Mouse (Mus musculus) heart, postnatal 0 days (tissue): ENCODE results near the gene Mef2a. TPM values are rescaled to one million over a fixed set of nuclear protein-coding genes. Genes with fewer than 3 reads are reported as not detected.
A peak's percentile ranks its signal among the peaks of the same experiment; 100 is the strongest.

Experiments used
- ATAC-seq: fragments of 200-750 bp; cut with Nextera tagmentation; 2 replicates; pipeline ENCODE4 v1.8.0; 2017; ENCODE audit warnings: low read depth, moderate number of reproducible peaks, moderate library complexity; ENCODE audit not compliant: insufficient read depth
- DNase-seq: peaks from one replicate; pipeline ENCODE4 v3.0.0-alpha.2; 2016; ENCODE audit warnings: low spot score
- H3K27ac ChIP-seq: fragments of 300-500 bp; sonication (generic); 2 replicates; pipeline ENCODE4 v1.5.1; 2014; ENCODE audit warnings: low read depth, mild to moderate bottlenecking
- H3K27me3 ChIP-seq: fragments of 300-500 bp; sonication (generic); 2 replicates; pipeline ENCODE4 v1.6.1; 2014; ENCODE audit warnings: low read length, mixed read lengths; ENCODE audit not compliant: control insufficient read depth, insufficient read depth
- H3K36me3 ChIP-seq: fragments of 300-500 bp; sonication (generic); replicated peaks from 2 replicates; pipeline ENCODE4 v1.6.1; 2014; ENCODE audit warnings: low read length, mixed read lengths; ENCODE audit not compliant: control insufficient read depth, insufficient read depth
- H3K4me1 ChIP-seq: fragments of 300-500 bp; sonication (generic); 2 replicates; pipeline ENCODE4 v1.6.1; 2014; ENCODE audit warnings: antibody characterized with exemption; ENCODE audit not compliant: control insufficient read depth, insufficient read depth
- H3K4me2 ChIP-seq: fragments of 300-500 bp; sonication (generic); 2 replicates; pipeline ENCODE4 v1.6.1; 2014; ENCODE audit warnings: low read depth, mild to moderate bottlenecking, low read length, moderate library complexity
- H3K4me3 ChIP-seq: fragments of 300-500 bp; sonication (generic); 2 replicates; pipeline ENCODE4 v1.5.1; 2014; ENCODE audit warnings: low read depth, low read length
- H3K9ac ChIP-seq: fragments of 300-500 bp; sonication (generic); replicated peaks from 2 replicates; pipeline ENCODE4 v1.6.1; 2014; ENCODE audit warnings: low read depth, low read length, mixed read lengths
- H3K9me3 ChIP-seq: fragments of 300-500 bp; sonication (generic); replicated peaks from 2 replicates; pipeline ENCODE4 v1.6.1; 2016; ENCODE audit warnings: low read length; ENCODE audit not compliant: control insufficient read depth
- CTCF ChIP-seq: IDR thresholded peaks from 2 replicates; pipeline ENCODE4 v1.5.1; 2016; ENCODE audit warnings: antibody characterized with exemption, control low read depth, low read depth
- EP300 ChIP-seq: IDR thresholded peaks from 2 replicates; pipeline ENCODE4 v1.6.1; 2016; ENCODE audit warnings: antibody characterized with exemption, low read depth
- WGBS: fragments of 180-500 bp; shearing (Covaris S2); extraction: QIAGEN DNeasy Blood & Tissue Kit; methylation state at CpG from one replicate; pipeline ENCODE4 v1.1.7; 2014; 5-methylcytosine and 5-hydroxymethylcytosine counted together
- polyA plus RNA-seq: library from polyadenylated mRNA; unstranded; fragments of >200 nt; fragmentation: Nextera tagmentation; extraction: Ambion mirVana; gene quantifications from 2 replicates; pipeline ENCODE4 v1.2.1, GENCODE M21; 2015
- total RNA-seq: library from RNA; depleted of rRNA; stranded (reverse); fragments of >200 nt; gene quantifications from 2 replicates; pipeline ENCODE4 v1.2.3, GENCODE M21; 2014; ENCODE audit warnings: low replicate concordance

The Mef2a gene
- total and polyA plus RNA-seq, 2 experiments from 2014 or later: 112 to 165 TPM

- no peaks in the 10 kb centered on the region for H3K9me3 ChIP-seq
- H3K4me2 ChIP-seq: no peak overlapping the region
- H3K9ac ChIP-seq: no peak overlapping the region
- DNase-seq (no peak), ATAC-seq (no peak)
- TF ChIP-seq EP300: no peak
- no peak for TF ChIP-seq CTCF
- H3K27ac ChIP-seq: 0 out of 2 replicates have a peak overlapping the region, but pooled peaks have one; percentile 15
- H3K4me1 ChIP-seq: no peaks in the 10 kb centered on the region
- WGBS: 66% methylated on average over 5 of the region's 5 CpGs
- H3K36me3 ChIP-seq: no peaks in the 10 kb centered on the region
- no peak overlapping the region for H3K4me3 ChIP-seq
- no peaks in the 10 kb centered on the region for H3K27me3 ChIP-seq
Observed at GRCm38 (mm10) chr7:67390760-67391159, 18.1 kb upstream of the Mef2a start.

- H3K36me3 ChIP-seq: no peaks in the 10 kb centered on the region
- ATAC-seq (no peak), DNase-seq (no peak)
- no peaks in the 10 kb centered on the region for H3K27me3 ChIP-seq
- no peak overlapping the region for H3K27ac ChIP-seq
- no peaks in the 10 kb centered on the region for H3K4me1 ChIP-seq
- WGBS: 68% methylated on average over 7 of the region's 7 CpGs
- TF ChIP-seq EP300 (no peak), CTCF (no peak)
- no peaks in the 10 kb centered on the region for H3K9me3 ChIP-seq
- no peak overlapping the region for H3K9ac ChIP-seq
- H3K4me2 ChIP-seq: no peak overlapping the region
- no peak overlapping the region for H3K4me3 ChIP-seq
Observed at GRCm38 (mm10) chr7:67390095-67390494, 17.4 kb upstream of the Mef2a start.

GRCm38 (mm10) chr7:67384942-67385872 lies 12.5 kb upstream of the Mef2a start:
- no peaks in the 10 kb centered on the region for H3K36me3 ChIP-seq
- WGBS: 49% methylated on average over 6 of the region's 6 CpGs
- H3K27ac ChIP-seq: no peak overlapping the region
- DNase-seq (no peak), ATAC-seq (no peak)
- H3K27me3 ChIP-seq: no peaks in the 10 kb centered on the region
- H3K9ac ChIP-seq: no peak overlapping the region
- no peak overlapping the region for H3K4me2 ChIP-seq
- no peaks in the 10 kb centered on the region for H3K9me3 ChIP-seq
- peaks cover 10% of the 10 kb centered on the region; the same call in 1 of the 2 replicates for H3K4me1 ChIP-seq
- H3K4me3 ChIP-seq: no peak overlapping the region
- TF ChIP-seq CTCF (no peak), EP300 (no peak)

GRCm38 (mm10) chr7:67380174-67381129 lies 7.8 kb upstream of the Mef2a start:
- H3K27me3 ChIP-seq: no peaks in the 10 kb centered on the region
- no peak for DNase-seq
- no peak for ATAC-seq
- no peak overlapping the region for H3K4me2 ChIP-seq
- TF ChIP-seq EP300: no peak
- no peak for TF ChIP-seq CTCF
- H3K36me3 ChIP-seq: no peaks in the 10 kb centered on the region
- 30% methylated on average over 6 of the region's 6 CpGs for WGBS
- no peaks in the 10 kb centered on the region for H3K9me3 ChIP-seq
- no peak overlapping the region for H3K4me3 ChIP-seq
- H3K9ac ChIP-seq: no peak overlapping the region
- H3K4me1 ChIP-seq: peaks cover 12% of the 10 kb centered on the region; the same call in 1 of the 2 replicates
- peak overlapping the region; percentile 58 for H3K27ac ChIP-seq

- Histone ChIP-seq H3K4me1 (peaks cover 30% of the 10 kb centered on the region), H3K27me3 (no peaks in the 10 kb centered on the region), H3K9ac (no peak overlapping the region), H3K4me2 (no peak overlapping the region), H3K4me3 (no peak overlapping the region), H3K36me3 (no peaks in the 10 kb centered on the region), H3K27ac (no peak overlapping the region), H3K9me3 (no peaks in the 10 kb centered on the region)
- no peak for TF ChIP-seq EP300
- no peak for TF ChIP-seq CTCF
- ATAC-seq: no peak
- WGBS: 77% methylated on average over 6 of the region's 6 CpGs
- DNase-seq: no peak
Observed at GRCm38 (mm10) chr7:67376796-67377195, 4.1 kb upstream of the Mef2a start.
